Mouse (Mus musculus) CH12.LX (cell line): ENCODE results near the gene Tmem170.

Source experiments
- CTCF ChIP-seq, 2 experiments: IDR thresholded peaks in 1 of 2; conservative IDR thresholded peaks in 1 of 2; 2 replicates each; pipeline ENCODE4 v1.5.1; 2011 to 2012; ENCODE audit warnings: low read depth in 2 of 2, low read length in 2 of 2, improper control_type of control experiment in 1 of 2, inconsistent platforms in 1 of 2, mild to moderate bottlenecking in 1 of 2, moderate library complexity in 1 of 2
- E2F4 ChIP-seq: IDR thresholded peaks from 2 replicates; pipeline ENCODE4 v1.6.1; 2011; ENCODE audit warnings: low read depth, low read length, improper control_type of control experiment; ENCODE audit not compliant: insufficient replicate concordance
- NRF1 ChIP-seq: IDR thresholded peaks from 2 replicates; pipeline ENCODE4 v1.6.1; 2014; ENCODE audit warnings: low read depth, mild to moderate bottlenecking, inconsistent platforms, low read length, improper control_type of control experiment, moderate library complexity
- USF1 ChIP-seq: IDR thresholded peaks from 2 replicates; pipeline ENCODE4 v1.6.1; 2014; ENCODE audit warnings: low read depth, mild to moderate bottlenecking, inconsistent platforms, low read length, improper control_type of control experiment

DNA sequence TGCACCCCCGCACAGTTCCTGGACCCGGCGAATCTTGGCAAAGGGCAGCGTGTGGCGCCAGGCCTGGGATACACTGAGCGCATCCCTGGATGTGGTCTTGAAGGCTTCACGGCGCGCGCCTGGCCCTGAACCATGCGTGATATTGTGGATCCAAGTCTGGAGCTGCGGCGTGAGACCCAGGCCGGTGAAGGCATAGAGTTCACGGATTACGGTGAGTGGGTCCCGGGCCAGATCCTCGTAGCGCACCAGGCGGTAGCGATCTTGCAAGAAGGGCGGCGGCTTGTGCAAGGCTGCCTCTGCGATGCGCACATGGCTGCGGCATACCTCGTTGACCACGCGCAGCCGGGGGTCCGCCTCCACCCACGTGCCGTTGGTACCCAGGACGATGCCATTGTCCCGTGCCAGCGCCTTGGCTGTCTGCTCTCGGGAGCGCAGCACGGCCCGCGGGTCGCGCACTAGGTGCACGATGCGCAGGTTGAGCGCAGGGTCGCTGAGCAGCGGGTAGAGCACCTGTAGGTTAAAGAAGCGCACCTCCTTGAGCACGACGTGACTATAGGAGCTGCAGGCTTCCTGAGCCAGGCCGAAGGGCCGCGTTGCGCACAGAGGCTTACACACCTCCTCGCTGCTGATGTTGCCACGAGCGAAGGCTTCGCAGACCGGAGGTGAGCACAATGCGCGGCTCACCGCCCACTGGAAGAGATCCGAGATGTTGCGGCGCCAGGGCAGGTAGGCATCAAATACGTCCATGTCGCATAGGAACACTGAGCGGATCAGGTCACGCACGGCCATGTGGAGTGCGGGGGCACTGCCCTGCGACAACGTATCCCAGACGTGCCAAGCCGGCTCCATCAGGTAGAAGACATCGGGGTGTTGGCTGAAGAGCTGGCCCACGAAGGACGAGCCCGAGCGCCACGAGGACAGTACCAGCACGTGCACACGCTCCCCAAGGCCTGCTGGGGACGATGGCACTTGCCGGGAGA lies 13.7 kb upstream of the Tmem170 start:
- TF ChIP-seq CTCF (conservative IDR thresholded peaks at IDR 0.05 in 1 of 2, IDR thresholded peaks at IDR 0.05 in 1 of 2; ENCODE audit: low read depth in 2 of 2, low read length in 2 of 2) (no peak), NRF1 (no peak), E2F4 (no peak), USF1 (no peak)
